Comparison of ENCODE assay signal across 24 mouse cellular contexts in the genomic region with DNA sequence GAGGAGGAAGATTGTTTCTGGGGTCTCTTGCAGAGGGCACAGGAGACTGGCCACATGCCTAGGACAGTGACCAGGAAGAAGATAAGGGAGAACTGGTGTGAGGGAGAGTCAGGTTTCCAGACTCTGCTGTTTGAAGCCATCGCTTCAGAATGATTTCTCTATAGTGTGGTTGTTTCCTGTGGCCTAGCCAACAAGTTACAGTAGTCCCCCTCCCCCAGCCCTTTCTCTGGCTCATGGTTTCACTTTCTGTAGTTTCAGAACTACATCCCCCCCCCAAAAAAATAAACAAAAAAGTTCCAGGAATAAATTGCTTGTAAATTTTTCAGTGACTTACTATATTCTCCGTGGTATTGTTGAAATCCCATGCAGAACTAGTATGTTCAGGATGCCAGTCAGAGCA.
A peak's percentile ranks its signal among the peaks of the same experiment; 100 is the strongest.
DNase-seq lines count a peak whose midpoint lies in the region; ATAC-seq and TF ChIP-seq lines count a peak whose summit lies in the region.
"Had no signal": no experiment of that assay in that cellular context is flagged by ENCODE, and none has a peak within 500 bp of the region (broad histone marks: within the 10 kb centered on the region; RNA-seq: fewer than 3 reads in every experiment).

No protein-coding gene starts in this region.

- H3K4me3 ChIP-seq in heart, embryonic 13.5 days, result no peak overlapping the region
- no peak overlapping the region for H3K4me3 ChIP-seq in layer of hippocampus, adult 2 months
- H3K4me3 ChIP-seq: embryonic facial prominence, embryonic 15.5 days; erythroblast, embryonic 14.5 days; forebrain, embryonic 10.5 days; heart, embryonic 10.5 days; heart, embryonic 15.5 days; hindbrain, embryonic 13.5 days had no signal

- 0 out of 2 replicates have a peak overlapping the region, but pooled peaks have one; percentile 12 for H3K27ac ChIP-seq in heart, embryonic 13.5 days (replicated peaks)
- H3K27ac ChIP-seq in layer of hippocampus, adult 2 months, result no peak overlapping the region
- H3K27ac ChIP-seq: embryonic facial prominence, embryonic 15.5 days; forebrain, embryonic 10.5 days; heart, embryonic 10.5 days; heart, embryonic 15.5 days; hindbrain, embryonic 13.5 days; hindbrain, postnatal 0 days had no signal

- DNase-seq in heart, adult 8-10 months (ENCODE audit: low spot score), result no peak
- DNase-seq in lung, postnatal 10 days, result peak; percentile 25
- DNase-seq in lung, postnatal 36 days, result no peak
- DNase-seq in induced T-regulatory cell, adult 2 months (ENCODE audit: low read depth), result peak; percentile 17
- DNase-seq in layer of hippocampus, adult 2 months (ENCODE audit: low spot score in 2 of 2), result no peak
- no peak for DNase-seq in embryo, embryonic 11 days
- DNase-seq: adrenal gland, postnatal 10 days; B cell, adult 2 months; cerebellum, adult 11-12 months; cerebellum, adult 9-10 months; cerebellum, postnatal 25 days; gastrocnemius, postnatal 36 days; heart, adult 11 months; heart, postnatal 14 days had no signal

- no peak overlapping the region for H3K4me2 ChIP-seq in heart, embryonic 13.5 days
- H3K4me2 ChIP-seq: embryonic facial prominence, embryonic 15.5 days; heart, embryonic 15.5 days; hindbrain, embryonic 13.5 days had no signal

- H3K4me1 ChIP-seq in heart, embryonic 13.5 days, result peaks cover 32% of the 10 kb centered on the region

- 63% methylated on average over 2 of the region's 2 CpGs for WGBS in heart, embryonic 13.5 days

- H3K9ac ChIP-seq in heart, embryonic 13.5 days, result no peak overlapping the region
- H3K9ac ChIP-seq: embryonic facial prominence, embryonic 15.5 days; heart, embryonic 15.5 days; hindbrain, embryonic 13.5 days had no signal

- no peak for ATAC-seq in heart, embryonic 13.5 days (ENCODE audit: extremely low read depth, insufficient number of reproducible peaks, low FRiP score, low TSS enrichment)
- peak; percentile 88 for ATAC-seq in CD4-positive, CD25-positive, alpha-beta regulatory T cell, adult 4 months
- ATAC-seq: forebrain, embryonic 14.5 days; hindbrain, postnatal 0 days had no signal

- no peak for TF ChIP-seq CTCF in layer of hippocampus, adult 2 months (conservative IDR thresholded peaks at IDR 0.05)

- H3K27me3 ChIP-seq in heart, embryonic 13.5 days (replicated peaks), result no peaks in the 10 kb centered on the region
- H3K27me3 ChIP-seq: embryonic facial prominence, embryonic 15.5 days; heart, embryonic 15.5 days; hindbrain, embryonic 13.5 days had no signal

- H3K36me3 ChIP-seq in heart, embryonic 13.5 days, result peaks cover 16% of the 10 kb centered on the region
- H3K36me3 ChIP-seq: heart, embryonic 10.5 days; heart, embryonic 15.5 days had no signal

- H3K9me3 ChIP-seq in heart, embryonic 13.5 days, result no peaks in the 10 kb centered on the region
- H3K9me3 ChIP-seq: embryonic facial prominence, embryonic 15.5 days; forebrain, embryonic 10.5 days; heart, embryonic 10.5 days; heart, embryonic 15.5 days; hindbrain, embryonic 13.5 days had no signal

Comparison
In these comparisons a context has a peak if more than half of its experiments do, and no peak if none do; other contexts are left out.
1. DNase-seq: peak in lung, postnatal 10 days (single experiment) and induced T-regulatory cell, adult 2 months (single experiment); none in heart, adult 8-10 months (single experiment), lung, postnatal 36 days (single experiment), layer of hippocampus, adult 2 months (0 of 2) and embryo, embryonic 11 days (single experiment).